Mouse (Mus musculus) MEL (cell line): ENCODE measurements at regions not wholly inside any gene's neighbourhood (a gene's known extent, or its start where the extent isn't known, plus 50 kb on each side); places are given as distances from the start of the nearest gene placed in this dataset.

Source experiments
- CTCF ChIP-seq, 3 experiments: IDR thresholded peaks in 2 of 3; conservative IDR thresholded peaks in 1 of 3; 2 replicates each; pipeline ENCODE4 v1.5.1; 2011 to 2012; ENCODE audit warnings: low read length in 3 of 3, low read depth in 2 of 3, mild to moderate bottlenecking in 2 of 3, improper control_type of control experiment in 1 of 3, inconsistent platforms in 1 of 3, mixed read lengths in 1 of 3, moderate library complexity in 1 of 3; ENCODE audit not compliant: control insufficient read depth in 1 of 3, insufficient read depth in 1 of 3, poor library complexity in 1 of 3, severe bottlenecking in 1 of 3
- E2F4 ChIP-seq: IDR thresholded peaks from 2 replicates; pipeline ENCODE4 v1.6.1; 2011; ENCODE audit warnings: low read depth, low read length, improper control_type of control experiment, borderline replicate concordance
- EP300 ChIP-seq, 2 experiments: IDR thresholded peaks; 2 replicates each; pipeline ENCODE4 v1.6.1; 2011; ENCODE audit warnings: improper control_type of control experiment in 2 of 2, low read length in 2 of 2, low read depth in 1 of 2, mild to moderate bottlenecking in 1 of 2
- GABPA ChIP-seq: IDR thresholded peaks from 2 replicates; pipeline ENCODE4 v1.6.1; 2012; ENCODE audit warnings: low read depth, mild to moderate bottlenecking, inconsistent platforms, low read length, improper control_type of control experiment, moderate library complexity
- GATA1 ChIP-seq: IDR thresholded peaks from 2 replicates; pipeline ENCODE4 v1.6.1; 2011; ENCODE audit warnings: low read depth, low read length, improper control_type of control experiment
- KAT2A ChIP-seq: conservative IDR thresholded peaks from 2 replicates; pipeline ENCODE4 v1.6.1; 2012; ENCODE audit warnings: low read depth, low read length, improper control_type of control experiment, inconsistent platforms
- MEF2A ChIP-seq: IDR thresholded peaks from 2 replicates; pipeline ENCODE4 v1.6.1; 2014; ENCODE audit warnings: low read depth, mild to moderate bottlenecking, inconsistent platforms, low read length, improper control_type of control experiment; ENCODE audit not compliant: poor library complexity, insufficient replicate concordance, severe bottlenecking; ENCODE audit errors: extremely low read depth
- POLR2A ChIP-seq, 2 experiments: IDR thresholded peaks; 2 replicates each; pipeline ENCODE4 v1.6.1; 2011 to 2012; ENCODE audit warnings: low read length in 2 of 2, mild to moderate bottlenecking in 2 of 2, control low read depth in 1 of 2, improper control_type of control experiment in 1 of 2, low read depth in 1 of 2, moderate library complexity in 1 of 2; ENCODE audit not compliant: control insufficient read depth in 1 of 2, insufficient read depth in 1 of 2, poor library complexity in 1 of 2
- TCF12 ChIP-seq: IDR thresholded peaks from 2 replicates; pipeline ENCODE4 v1.6.1; 2014; ENCODE audit warnings: low read depth, mild to moderate bottlenecking, inconsistent platforms, low read length, improper control_type of control experiment, moderate library complexity
- ZC3H11A ChIP-seq: IDR thresholded peaks from 2 replicates; pipeline ENCODE4 v1.6.1; 2012; ENCODE audit warnings: low read depth, mild to moderate bottlenecking, inconsistent platforms, low read length, improper control_type of control experiment

DNA sequence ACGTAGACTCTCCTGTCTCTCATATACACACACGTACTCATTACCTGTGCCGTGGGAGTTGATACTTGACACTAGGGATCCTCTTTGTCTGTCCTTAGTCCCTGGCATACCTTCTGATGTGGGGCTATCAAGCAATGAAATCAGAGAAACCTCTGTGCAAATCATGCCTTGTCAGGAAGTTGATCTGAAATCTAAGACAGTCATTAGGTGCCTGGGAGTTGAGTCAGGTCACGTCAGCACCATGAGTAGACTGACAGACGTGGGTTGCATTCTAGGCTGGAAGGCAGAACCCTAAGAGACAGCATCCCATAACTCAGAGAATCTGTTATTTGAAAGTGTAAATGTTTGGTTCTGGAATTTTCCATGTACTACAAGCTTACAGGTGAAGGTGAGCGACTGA is 105.4 kb upstream of the Kcnj15 start:
- TF ChIP-seq ZC3H11A = no peak
- TF ChIP-seq POLR2A (IDR thresholded peaks at IDR 0.05; ENCODE audit: control insufficient read depth in 1 of 2, insufficient read depth in 1 of 2, low read depth in 1 of 2, low read length in 2 of 2, poor library complexity in 1 of 2) = no peak
- no peak for TF ChIP-seq E2F4
- TF ChIP-seq KAT2A = no peak
- TF ChIP-seq MEF2A = no peak
- no peak for TF ChIP-seq GABPA
- no peak for TF ChIP-seq CTCF (IDR thresholded peaks at IDR 0.05 in 2 of 3, conservative IDR thresholded peaks at IDR 0.05 in 1 of 3; ENCODE audit: control insufficient read depth in 1 of 3, insufficient read depth in 1 of 3, low read depth in 2 of 3, low read length in 3 of 3, poor library complexity in 1 of 3, severe bottlenecking in 1 of 3)
- no peak for TF ChIP-seq GATA1
- no peak for TF ChIP-seq TCF12
- TF ChIP-seq EP300 (IDR thresholded peaks at IDR 0.05; ENCODE audit: low read depth in 1 of 2, low read length in 2 of 2) = no peak
